Mouse (Mus musculus): ENCODE data around the gene Ranbp1. TPM values are rescaled to one million over a fixed set of nuclear protein-coding genes. Genes with fewer than 3 reads are reported as not detected.
"Not testable (repeated sequence)": the region's sequence is repeated elsewhere in the genome, so short reads cannot be mapped to it uniquely, and the experiment has no call there.

The Ranbp1 gene
- 100 to 1,000 TPM in 1 of 2 experiments, 10 to 100 TPM in 1; 88.1 to 106 TPM for total RNA-seq (2021)
- long read RNA-seq, experiment 1, transcript Ranbp1-202 (6 exons, 1,085 nt) = major isoform, 167 of 178 reads
- long read RNA-seq, experiment 1, partial matches to known transcripts = 2 of 178 reads
- long read RNA-seq, experiment 1, other reads (novel, unspliced or antisense) = 9 of 178 reads
- long read RNA-seq, experiment 2, transcript Ranbp1-202 (6 exons, 1,085 nt) = major isoform, 123 of 125 reads
- long read RNA-seq, experiment 2, partial matches to known transcripts = 0 of 125 reads
- long read RNA-seq, experiment 2, other reads (novel, unspliced or antisense) = 2 of 125 reads

DNA sequence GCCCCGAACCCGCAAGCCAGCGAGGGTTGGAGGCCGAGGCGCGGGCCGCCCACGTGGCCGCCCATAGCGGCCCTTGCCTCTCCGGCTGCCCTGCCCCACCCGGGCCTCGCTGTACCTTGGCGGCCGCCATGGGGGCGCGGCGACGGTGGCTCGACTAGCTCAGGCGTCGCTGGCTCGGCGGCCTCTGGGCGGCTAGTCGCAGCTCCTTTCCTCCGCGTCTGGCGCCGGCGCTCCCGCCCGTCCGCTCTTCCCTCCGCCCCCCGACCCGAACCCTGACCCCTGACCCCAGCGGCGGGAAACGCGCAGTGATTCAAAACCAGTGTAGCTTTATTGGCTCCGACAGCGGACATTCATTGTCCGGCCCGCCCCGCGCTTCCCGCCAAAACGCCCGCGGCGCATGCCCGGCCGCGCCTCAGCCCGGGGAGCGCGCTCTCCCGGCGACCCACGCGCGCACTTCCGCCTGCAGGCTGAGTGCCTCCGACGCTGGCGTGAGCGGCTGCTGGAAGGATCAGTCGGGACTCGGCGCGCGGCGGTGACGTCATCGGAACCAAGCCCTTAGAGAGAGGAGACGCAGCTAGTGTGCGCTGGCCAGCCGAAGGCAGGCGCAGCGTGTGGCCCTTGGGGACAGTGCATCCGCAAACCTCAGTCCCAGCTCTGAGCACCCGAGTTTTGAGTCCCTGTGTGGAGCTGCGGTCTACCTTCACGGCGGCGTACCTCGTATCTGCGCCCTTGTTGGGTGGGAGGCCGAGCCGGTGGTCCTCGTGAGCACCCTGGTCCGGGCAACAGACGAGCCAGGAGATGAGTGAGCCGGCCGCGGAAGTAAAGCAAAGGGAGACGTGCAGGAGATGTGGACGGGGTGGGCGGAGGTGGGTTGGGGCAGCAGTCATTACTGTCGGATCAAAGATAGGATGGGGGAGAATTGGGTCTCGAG lies at the start of gene Ranbp1, which contains the start of gene Trmt2a:
Ranbp1 (minus strand) TSS at position 300 of the 931 bp plus-strand sequence.
Trmt2a (plus strand) TSS at position 247 of the 931 bp plus-strand sequence.
- DNase-seq (ENCODE audit: low spot score in 2 of 2) = peak; percentile 98 to 99
- intact Hi-C loops (cut with DNase I) = no loop called here

DNA sequence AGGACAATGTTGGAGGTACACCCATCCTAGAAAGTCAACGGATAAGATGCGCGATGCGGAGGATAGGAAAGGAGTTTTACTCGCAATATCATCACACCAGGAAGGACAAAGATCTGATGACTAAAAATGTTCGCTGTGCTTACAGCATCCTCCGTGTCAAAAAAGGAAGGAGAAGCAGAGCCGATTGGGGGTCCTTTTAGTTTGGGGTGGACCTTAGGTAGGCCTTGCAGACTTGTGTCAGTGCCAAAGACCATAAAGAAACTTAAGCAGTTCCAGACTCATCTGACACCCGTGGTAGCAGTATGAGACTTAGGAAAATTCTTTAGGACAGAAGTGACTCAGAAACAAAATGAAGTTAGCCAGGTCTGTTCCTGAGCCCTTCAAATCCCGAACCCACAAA lies 41.1 kb upstream of the Ranbp1 start:
- not testable (repeated sequence) for DNase-seq (ENCODE audit: low spot score in 2 of 2)
- intact Hi-C loops (cut with DNase I) = loop anchor here (5.0 kb wide), 1 partner anchor 37 kb away; no protein-coding TSS in a partner anchor

DNA sequence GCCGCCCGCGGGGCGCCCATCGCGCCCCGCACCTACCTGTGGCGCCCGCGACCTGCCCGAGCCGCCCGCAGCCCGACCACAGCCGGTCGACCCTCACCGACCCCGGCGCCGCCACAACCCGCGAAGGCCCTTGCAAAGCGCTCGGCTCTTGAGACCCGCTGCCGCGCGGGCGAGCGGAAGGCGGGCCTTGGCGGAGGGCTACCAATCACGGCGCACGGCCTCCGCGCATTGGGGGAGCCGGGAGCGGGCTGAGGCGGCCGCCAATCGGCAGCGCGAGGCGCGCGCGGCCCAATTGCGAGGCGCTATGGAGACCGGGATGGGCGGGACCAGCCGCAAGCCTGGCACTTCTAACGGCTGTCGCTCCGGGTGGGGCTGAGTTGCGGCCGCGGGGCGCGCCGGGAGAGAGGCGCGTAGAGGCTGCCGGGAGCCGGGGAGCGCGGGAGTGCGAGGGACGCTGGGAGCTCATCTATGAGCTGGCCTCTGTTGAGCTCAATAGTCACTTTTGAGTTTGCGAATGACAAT lies 40.6 kb upstream of the Ranbp1 start, which contains the start of gene Dgcr8:
Dgcr8 (minus strand) TSS at position 180 of the 522 bp plus-strand sequence.
- intact Hi-C loops (cut with DNase I) = loop anchor here (5.0 kb wide), 1 partner anchor 37 kb away; no protein-coding TSS in a partner anchor
- peak; percentile 98 to 99 for DNase-seq (ENCODE audit: low spot score in 2 of 2)

- intact Hi-C loops (cut with DNase I) = loop anchor here (5.0 kb wide), 1 partner anchor 36 kb away; no protein-coding TSS in a partner anchor
- DNase-seq (ENCODE audit: low spot score in 2 of 2) = peak in 1 of 2 experiments; percentile 31
Measured at GRCm38 (mm10) chr16:18288581-18289061, 40.1 kb upstream of the Ranbp1 start.

- intact Hi-C loops (cut with DNase I) = loop anchor here (5.0 kb wide), 1 partner anchor 36 kb away; no protein-coding TSS in a partner anchor
- DNase-seq (ENCODE audit: low spot score in 2 of 2) = no peak
Measured at GRCm38 (mm10) chr16:18288166-18288565, 39.6 kb upstream of the Ranbp1 start.

- no peak for DNase-seq (ENCODE audit: low spot score in 2 of 2)
- intact Hi-C loops (cut with DNase I) = no loop called here
Measured at GRCm38 (mm10) chr16:18275166-18275565, 26.6 kb upstream of the Ranbp1 start.

- intact Hi-C loops (cut with DNase I) = no loop called here
- no peak for DNase-seq (ENCODE audit: low spot score in 2 of 2)
Measured at GRCm38 (mm10) chr16:18268182-18268581, 19.6 kb upstream of the Ranbp1 start.

DNA sequence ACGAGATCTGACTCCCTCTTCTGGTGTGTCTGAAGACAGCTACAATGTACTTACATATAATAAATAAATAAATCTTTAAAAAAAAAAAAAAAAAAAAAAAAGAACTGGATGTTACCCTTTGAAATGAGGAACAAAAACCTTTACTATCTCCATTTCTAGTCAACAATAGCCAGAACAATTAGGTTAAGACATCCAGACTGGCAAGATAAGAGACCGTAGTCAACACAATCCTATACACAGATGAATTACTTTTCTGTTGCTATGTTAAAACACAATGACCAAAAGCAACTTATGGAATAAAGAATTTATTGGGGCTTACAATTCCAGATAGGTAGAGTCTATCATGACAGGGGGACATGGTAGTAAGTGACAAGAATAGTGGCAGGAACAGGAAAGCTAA lies 16.5 kb upstream of the Ranbp1 start:
- intact Hi-C loops (cut with DNase I) = no loop called here
- DNase-seq (ENCODE audit: low spot score in 2 of 2) = no peak

DNA sequence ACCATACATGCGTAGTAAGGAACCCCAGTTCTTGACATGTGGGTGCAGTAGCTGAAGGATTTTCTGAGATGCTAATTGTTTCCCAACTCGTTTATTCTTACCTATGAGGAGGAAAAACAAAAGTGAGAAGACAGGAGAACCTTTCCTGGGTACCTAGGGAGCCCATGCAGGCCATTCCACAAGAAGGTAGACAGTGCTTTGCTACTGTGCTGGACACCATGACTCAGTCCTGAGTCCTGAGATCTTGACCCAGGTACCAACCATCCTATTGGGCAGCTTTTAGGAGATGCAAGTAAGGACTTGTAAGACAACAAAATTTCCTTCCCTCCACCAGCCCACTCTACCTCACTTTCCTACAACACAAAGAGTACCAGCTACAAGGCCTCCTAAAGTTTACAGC lies 9.7 kb upstream of the Ranbp1 start, which contains the start of gene Gm49776:
Gm49776 (minus strand) TSS at position 101 of the 400 bp plus-strand sequence.
- intact Hi-C loops (cut with DNase I) = no loop called here
- DNase-seq (ENCODE audit: low spot score in 2 of 2) = no peak

DNA sequence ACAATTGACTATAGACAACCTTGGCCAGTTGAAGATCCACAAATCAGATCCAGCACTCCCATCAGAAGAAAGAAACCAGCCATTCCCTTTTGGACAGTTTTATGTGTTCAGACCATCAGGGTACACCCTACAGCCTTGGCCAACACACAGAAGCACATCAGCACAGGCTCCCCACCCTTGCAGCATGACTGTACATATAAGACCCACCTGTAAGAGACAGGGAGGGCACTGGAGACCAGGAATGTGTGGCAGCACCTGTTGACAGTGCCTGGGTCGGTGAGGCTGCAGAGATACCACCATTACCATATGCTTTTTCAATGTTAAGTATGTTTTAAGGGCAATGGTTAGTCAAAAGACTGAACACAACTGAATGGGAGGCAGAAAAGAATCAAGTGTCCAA lies 5.3 kb upstream of the Ranbp1 start:
- DNase-seq (ENCODE audit: low spot score in 2 of 2) = no peak
- intact Hi-C loops (cut with DNase I) = loop anchor here (5.0 kb wide), 1 partner anchor 33 kb away; the partner anchor contains the start of gene Dgcr8

DNA sequence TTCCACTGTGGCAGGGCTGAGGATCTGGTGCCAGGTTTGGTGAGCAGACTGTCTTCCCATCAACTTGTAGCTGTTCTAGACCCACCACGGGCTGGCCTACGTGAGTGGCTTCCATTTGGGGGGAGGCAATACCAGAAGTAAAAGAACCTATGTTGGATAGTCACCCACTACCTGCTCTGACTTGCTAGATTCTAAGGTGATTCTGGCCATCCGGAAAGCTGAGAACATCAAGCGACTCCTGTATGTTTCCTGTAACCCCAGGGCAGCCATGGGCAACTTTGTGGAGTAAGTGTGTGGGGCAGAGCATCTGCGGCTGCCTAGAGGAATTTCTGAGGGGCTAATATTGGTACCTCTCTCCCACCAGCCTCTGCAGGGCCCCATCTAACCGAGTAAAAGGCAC lies 4.2 kb upstream of the Ranbp1 start:
- intact Hi-C loops (cut with DNase I) = loop anchor here (5.0 kb wide), 1 partner anchor 35 kb away; the partner anchor contains the start of gene Dgcr8
- DNase-seq (ENCODE audit: low spot score in 2 of 2) = no peak

DNA sequence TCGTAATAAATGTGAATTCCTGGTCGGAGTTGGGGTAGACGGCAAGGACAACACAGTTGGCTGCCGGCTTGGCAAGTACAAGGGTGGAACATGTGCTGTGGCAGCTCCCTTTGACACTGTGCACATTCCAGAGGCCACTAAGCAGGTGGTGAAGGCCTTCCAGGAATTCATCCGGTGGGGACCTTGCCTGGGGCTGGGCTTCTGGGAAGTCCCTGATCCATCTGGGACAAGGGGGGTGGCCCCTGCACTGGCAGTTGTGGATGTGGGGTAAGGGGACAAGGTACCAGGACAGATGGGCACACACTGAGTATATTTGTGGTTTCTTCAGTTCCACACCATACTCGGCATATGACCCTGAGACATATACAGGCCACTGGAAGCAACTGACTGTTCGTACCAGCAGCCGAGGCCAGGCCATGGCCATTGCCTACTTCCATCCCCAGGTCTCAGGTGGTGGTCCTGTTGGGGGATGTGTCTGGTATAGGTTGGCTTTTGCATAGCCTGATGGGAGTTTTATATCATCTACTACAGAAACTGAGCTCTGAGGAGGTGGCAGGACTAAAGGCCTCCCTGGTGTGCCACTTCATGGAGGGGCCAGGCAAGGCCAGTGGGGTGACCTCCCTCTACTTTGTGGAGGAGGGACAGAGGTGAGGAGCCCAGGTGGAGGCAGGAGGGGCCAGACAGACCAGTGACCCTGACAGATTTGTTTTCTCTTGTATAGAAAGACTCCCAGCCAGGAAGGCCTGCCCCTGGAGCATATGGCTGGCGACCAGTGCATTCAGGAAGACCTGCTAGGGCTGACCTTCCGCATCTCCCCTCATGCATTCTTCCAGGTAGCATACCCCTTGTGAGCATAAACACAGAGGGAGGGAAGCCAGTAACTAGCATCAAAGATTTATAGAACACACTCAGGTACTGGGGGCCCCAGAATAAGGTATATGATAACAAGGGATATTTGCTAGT lies 2.6 kb upstream of the Ranbp1 start:
- intact Hi-C loops (cut with DNase I) = loop anchor here (5.0 kb wide), 1 partner anchor 36 kb away; the partner anchor contains the start of gene Dgcr8
- no peak for DNase-seq (ENCODE audit: low spot score in 2 of 2)

DNA sequence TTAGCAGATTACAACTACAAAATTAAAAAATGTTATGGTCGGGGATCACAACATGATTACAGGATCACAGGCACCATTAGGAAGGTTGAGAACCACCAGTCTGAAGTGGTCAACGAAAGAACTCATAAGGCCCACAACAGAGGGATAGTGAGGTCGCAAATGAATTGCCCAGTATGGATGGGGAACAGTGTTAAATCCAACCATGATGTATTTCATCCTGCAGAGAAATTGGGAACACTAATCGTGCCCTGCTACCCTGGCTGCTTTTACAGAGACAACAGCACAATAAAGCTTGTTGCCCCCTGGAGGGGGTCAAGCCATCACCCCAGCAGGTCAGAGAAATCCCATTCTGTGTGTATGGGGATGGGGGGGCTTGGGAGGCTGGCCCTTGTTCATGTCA lies 1.7 kb upstream of the Ranbp1 start:
- no peak for DNase-seq (ENCODE audit: low spot score in 2 of 2)
- intact Hi-C loops (cut with DNase I) = loop anchor here (5.0 kb wide), 1 partner anchor 37 kb away; the partner anchor contains the start of gene Dgcr8

- peak; percentile 58 to 62 for DNase-seq (ENCODE audit: low spot score in 2 of 2)
- intact Hi-C loops (cut with DNase I) = no loop called here
Measured at GRCm38 (mm10) chr16:18249364-18249967, 934 bp upstream of the Ranbp1 start.

GRCm38 (mm10) chr16:18247521-18248399 lies 772 bp downstream of the Ranbp1 start:
- no peak for DNase-seq (ENCODE audit: low spot score in 2 of 2)
- intact Hi-C loops (cut with DNase I) = no loop called here

DNA sequence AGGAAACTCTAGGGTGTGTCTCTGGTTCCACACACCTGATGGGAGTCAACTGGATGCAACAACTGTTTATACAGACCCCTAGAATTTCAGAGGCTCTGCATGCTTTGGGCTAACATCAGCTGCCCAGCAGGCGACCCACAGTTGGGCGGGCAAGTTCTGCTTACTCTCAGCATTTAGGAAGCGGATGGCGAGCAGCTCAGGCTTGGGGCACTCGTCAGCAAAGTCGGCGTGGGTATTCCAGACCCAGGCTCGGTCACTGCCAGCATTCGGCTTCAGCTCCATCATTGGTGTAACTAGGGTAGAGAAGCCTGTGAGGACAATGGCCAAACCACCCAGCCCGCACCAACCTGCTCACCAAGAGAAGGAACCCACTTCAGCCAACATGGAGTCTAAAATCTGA lies 7.0 kb downstream of the Ranbp1 start:
- DNase-seq (ENCODE audit: low spot score in 2 of 2) = no peak
- intact Hi-C loops (cut with DNase I) = no loop called here

Measured in left cerebral cortex, postnatal 14 days (tissue).